Mouse (Mus musculus): ENCODE data around the gene Crls1. TPM values are rescaled to one million over a fixed set of nuclear protein-coding genes. Genes with fewer than 3 reads are reported as not detected.

Gene Crls1
- polyA plus RNA-seq, 1 experiment = 46.4 TPM

DNA sequence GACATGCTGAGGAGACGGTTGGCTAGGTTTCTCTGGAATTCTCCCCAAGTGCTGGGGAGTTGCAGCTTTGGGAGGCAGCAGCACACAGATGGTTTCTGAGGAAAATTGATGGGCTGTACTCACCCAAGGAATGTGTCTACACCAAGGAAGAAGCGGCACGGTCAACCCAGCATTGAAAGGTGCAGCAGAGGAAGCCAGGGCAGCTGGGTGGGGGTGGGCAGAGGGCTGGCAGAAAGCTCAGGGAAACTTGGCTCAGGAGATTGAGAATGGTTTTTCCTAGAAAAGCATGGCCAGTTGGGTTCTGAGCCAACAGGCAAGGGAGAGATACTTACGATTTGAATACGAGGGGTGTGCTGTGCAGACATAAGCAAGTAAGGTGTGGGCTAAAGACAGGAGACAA is 47.4 kb downstream of the Crls1 start:
- Histone ChIP-seq H3K36me3 (ENCODE audit: control insufficient read depth, insufficient read depth) (no peaks in the 10 kb centered on the region), H3K4me3 (no peak overlapping the region), H3K4me2 (ENCODE audit: low read depth) (no peak overlapping the region), H3ac (ENCODE audit: control insufficient read depth, insufficient read length) (no peak overlapping the region), H3K27me3 (ENCODE audit: control insufficient read depth, insufficient read depth, insufficient read length) (no peaks in the 10 kb centered on the region), H3K79me2 (ENCODE audit: control insufficient read depth, insufficient read depth) (no peaks in the 10 kb centered on the region)
- TF ChIP-seq POLR2A (IDR thresholded peaks at IDR 0.05; ENCODE audit: insufficient read length, low read depth) (no peak), REST (IDR thresholded peaks at IDR 0.05; ENCODE audit: insufficient read depth, insufficient read length) (no peak), TCF12 (IDR thresholded peaks at IDR 0.05; ENCODE audit: insufficient read depth, poor library complexity, severe bottlenecking) (no peak), SRF (IDR thresholded peaks at IDR 0.05; ENCODE audit: control insufficient read depth, insufficient read length, low read depth) (no peak), CEBPB (IDR thresholded peaks at IDR 0.05; ENCODE audit: insufficient read depth, poor library complexity, severe bottlenecking) (no peak), MYOG (IDR thresholded peaks at IDR 0.05; ENCODE audit: control insufficient read depth in 1 of 3, insufficient read depth in 1 of 3, insufficient read length in 2 of 3, low read depth in 2 of 3) (no peak), MAX (IDR thresholded peaks at IDR 0.05; ENCODE audit: low read depth) (no peak), E2F4 (IDR thresholded peaks at IDR 0.05; ENCODE audit: insufficient read depth) (no peak), USF1 (IDR thresholded peaks at IDR 0.05; ENCODE audit: low read depth) (no peak), POLR2AphosphoS2 (IDR thresholded peaks at IDR 0.05; ENCODE audit: insufficient read length, low read depth) (no peak), TCF3 (IDR thresholded peaks at IDR 0.05; ENCODE audit: insufficient read length, low read depth) (no peak)

DNA sequence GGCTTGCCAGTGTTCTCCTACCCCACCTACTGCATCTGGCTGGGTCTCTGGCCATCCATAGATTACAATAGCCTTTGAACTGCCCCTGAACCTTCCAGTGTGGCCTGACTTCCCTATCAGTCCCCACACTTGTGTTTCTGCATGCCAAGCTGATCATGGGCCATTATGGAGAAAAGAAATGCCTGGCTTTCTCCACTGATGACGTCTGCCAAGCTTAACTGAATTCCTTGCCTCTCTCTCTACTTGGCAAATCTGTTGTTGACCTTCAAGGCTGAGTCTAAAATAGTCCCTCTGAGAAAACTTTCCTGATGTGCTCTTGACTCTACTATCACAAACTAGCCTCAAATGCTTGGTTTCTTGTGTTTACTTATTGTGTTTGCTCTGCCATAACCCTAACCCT is 51.7 kb downstream of the Crls1 start:
- no peaks in the 10 kb centered on the region for H3K27me3 ChIP-seq (ENCODE audit: control insufficient read depth, insufficient read depth, insufficient read length)
- no peaks in the 10 kb centered on the region for H3K79me2 ChIP-seq (ENCODE audit: control insufficient read depth, insufficient read depth)
- TF ChIP-seq SRF (IDR thresholded peaks at IDR 0.05; ENCODE audit: control insufficient read depth, insufficient read length, low read depth) (no peak), E2F4 (IDR thresholded peaks at IDR 0.05; ENCODE audit: insufficient read depth) (no peak), TCF3 (IDR thresholded peaks at IDR 0.05; ENCODE audit: insufficient read length, low read depth) (no peak), POLR2A (IDR thresholded peaks at IDR 0.05; ENCODE audit: insufficient read length, low read depth) (no peak), MAX (IDR thresholded peaks at IDR 0.05; ENCODE audit: low read depth) (no peak), MYOD1 (IDR thresholded peaks at IDR 0.05; ENCODE audit: control insufficient read depth in 1 of 3, insufficient read length in 2 of 3, low read depth in 2 of 3) (no peak), REST (IDR thresholded peaks at IDR 0.05; ENCODE audit: insufficient read depth, insufficient read length) (no peak), POLR2AphosphoS2 (IDR thresholded peaks at IDR 0.05; ENCODE audit: insufficient read length, low read depth) (no peak), CEBPB (IDR thresholded peaks at IDR 0.05; ENCODE audit: insufficient read depth, poor library complexity, severe bottlenecking) (no peak), USF1 (IDR thresholded peaks at IDR 0.05; ENCODE audit: low read depth) (no peak), MYOG (IDR thresholded peaks at IDR 0.05; ENCODE audit: control insufficient read depth in 1 of 3, insufficient read depth in 1 of 3, insufficient read length in 2 of 3, low read depth in 2 of 3) (no peak), TCF12 (IDR thresholded peaks at IDR 0.05; ENCODE audit: insufficient read depth, poor library complexity, severe bottlenecking) (no peak)
- no peak overlapping the region for H3K4me3 ChIP-seq
- H3ac ChIP-seq (ENCODE audit: control insufficient read depth, insufficient read length) = no peak overlapping the region
- no peak overlapping the region for H3K4me2 ChIP-seq (ENCODE audit: low read depth)
- no peaks in the 10 kb centered on the region for H3K36me3 ChIP-seq (ENCODE audit: control insufficient read depth, insufficient read depth)

DNA sequence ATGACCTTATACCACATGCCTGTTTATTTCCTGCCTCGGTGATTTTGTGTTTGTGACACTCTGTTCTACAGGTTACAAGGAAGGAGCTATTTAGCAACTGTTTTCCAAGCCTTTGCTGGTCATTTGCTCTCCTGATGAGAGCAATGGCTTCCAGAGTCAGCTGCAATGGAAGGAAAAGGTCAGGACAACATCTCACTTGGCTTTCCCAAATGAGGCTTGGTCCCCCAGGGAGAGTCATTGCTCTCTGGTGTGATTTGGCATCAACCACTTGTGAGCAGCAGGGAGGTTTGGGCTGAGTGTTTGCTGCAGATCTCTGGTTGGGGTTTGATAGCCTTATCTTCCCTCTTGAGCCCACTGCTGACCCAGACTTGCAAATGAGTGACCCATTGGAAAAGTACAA is 54.1 kb downstream of the Crls1 start:
- H3ac ChIP-seq (ENCODE audit: control insufficient read depth, insufficient read length) = no peak overlapping the region
- H3K79me2 ChIP-seq (ENCODE audit: control insufficient read depth, insufficient read depth) = no peaks in the 10 kb centered on the region
- no peaks in the 10 kb centered on the region for H3K36me3 ChIP-seq (ENCODE audit: control insufficient read depth, insufficient read depth)
- TF ChIP-seq SRF (IDR thresholded peaks at IDR 0.05; ENCODE audit: control insufficient read depth, insufficient read length, low read depth) (no peak), TCF3 (IDR thresholded peaks at IDR 0.05; ENCODE audit: insufficient read length, low read depth) (no peak), REST (IDR thresholded peaks at IDR 0.05; ENCODE audit: insufficient read depth, insufficient read length) (no peak), CEBPB (IDR thresholded peaks at IDR 0.05; ENCODE audit: insufficient read depth, poor library complexity, severe bottlenecking) (no peak), POLR2AphosphoS2 (IDR thresholded peaks at IDR 0.05; ENCODE audit: insufficient read length, low read depth) (no peak), POLR2A (IDR thresholded peaks at IDR 0.05; ENCODE audit: insufficient read length, low read depth) (no peak), MAX (IDR thresholded peaks at IDR 0.05; ENCODE audit: low read depth) (no peak)
- H3K4me3 ChIP-seq = no peak overlapping the region
- H3K27me3 ChIP-seq (ENCODE audit: control insufficient read depth, insufficient read depth, insufficient read length) = no peaks in the 10 kb centered on the region
- H3K4me2 ChIP-seq (ENCODE audit: low read depth) = no peak overlapping the region

DNA sequence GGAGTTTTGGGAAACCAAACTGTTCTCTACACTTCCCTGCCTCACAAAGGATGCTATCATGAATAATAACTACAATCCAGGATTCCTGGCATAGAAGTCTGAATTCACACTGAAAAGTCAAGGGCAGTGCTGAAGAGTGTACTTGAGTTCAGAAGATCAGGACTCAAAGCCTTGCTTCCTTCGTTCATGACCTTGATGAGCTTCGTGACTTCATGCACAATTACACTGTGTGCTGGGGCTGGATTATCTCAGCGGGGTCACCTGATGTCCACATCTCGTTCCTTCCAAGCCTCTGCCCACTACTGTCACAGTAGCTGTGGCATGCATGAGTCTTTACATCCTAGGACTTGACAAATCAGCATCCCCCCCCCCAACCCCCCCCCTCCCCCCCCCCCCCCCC is 55.2 kb downstream of the Crls1 start:
- Histone ChIP-seq H3K79me2 (ENCODE audit: control insufficient read depth, insufficient read depth) (no peaks in the 10 kb centered on the region), H3K27me3 (ENCODE audit: control insufficient read depth, insufficient read depth, insufficient read length) (no peaks in the 10 kb centered on the region), H3K4me2 (ENCODE audit: low read depth) (no peak overlapping the region), H3ac (ENCODE audit: control insufficient read depth, insufficient read length) (no peak overlapping the region), H3K4me3 (no peak overlapping the region), H3K36me3 (ENCODE audit: control insufficient read depth, insufficient read depth) (no peaks in the 10 kb centered on the region)
- no peak for TF ChIP-seq REST (IDR thresholded peaks at IDR 0.05; ENCODE audit: insufficient read depth, insufficient read length)

DNA sequence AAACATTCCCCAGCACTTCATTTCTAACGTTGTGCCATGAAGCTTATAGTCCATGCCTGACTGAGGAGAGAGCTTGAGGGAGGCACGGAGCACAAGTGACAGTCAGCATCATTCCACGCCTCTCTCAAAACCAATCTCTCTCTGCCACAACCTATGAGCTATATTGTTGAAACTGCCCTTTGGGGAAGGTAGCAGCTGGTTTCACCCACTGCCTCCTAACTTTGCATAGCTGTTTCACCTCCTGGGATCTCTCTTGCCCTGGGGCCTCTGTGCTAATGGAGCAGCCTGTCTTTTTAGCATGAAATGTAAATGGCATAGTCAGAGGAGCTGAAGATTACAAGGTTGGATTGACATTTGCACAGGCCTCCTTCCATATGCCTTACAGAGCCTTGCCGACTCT is 55.6 kb downstream of the Crls1 start:
- Histone ChIP-seq H3ac (ENCODE audit: control insufficient read depth, insufficient read length) (no peak overlapping the region), H3K79me2 (ENCODE audit: control insufficient read depth, insufficient read depth) (no peaks in the 10 kb centered on the region), H3K4me3 (no peak overlapping the region), H3K4me2 (ENCODE audit: low read depth) (no peak overlapping the region), H3K27me3 (ENCODE audit: control insufficient read depth, insufficient read depth, insufficient read length) (no peaks in the 10 kb centered on the region), H3K36me3 (ENCODE audit: control insufficient read depth, insufficient read depth) (no peaks in the 10 kb centered on the region)
- no peak for TF ChIP-seq MYOG (IDR thresholded peaks at IDR 0.05; ENCODE audit: control insufficient read depth in 1 of 3, insufficient read depth in 1 of 3, insufficient read length in 2 of 3, low read depth in 2 of 3)
- TF ChIP-seq REST (IDR thresholded peaks at IDR 0.05; ENCODE audit: insufficient read depth, insufficient read length) = no peak
- TF ChIP-seq SRF (IDR thresholded peaks at IDR 0.05; ENCODE audit: control insufficient read depth, insufficient read length, low read depth) = no peak
- TF ChIP-seq POLR2AphosphoS2 (IDR thresholded peaks at IDR 0.05; ENCODE audit: insufficient read length, low read depth) = no peak
- TF ChIP-seq TCF12 (IDR thresholded peaks at IDR 0.05; ENCODE audit: insufficient read depth, poor library complexity, severe bottlenecking) = no peak
- TF ChIP-seq E2F4 (IDR thresholded peaks at IDR 0.05; ENCODE audit: insufficient read depth) = no peak
- TF ChIP-seq POLR2A (IDR thresholded peaks at IDR 0.05; ENCODE audit: insufficient read length, low read depth) = no peak
- TF ChIP-seq CEBPB (IDR thresholded peaks at IDR 0.05; ENCODE audit: insufficient read depth, poor library complexity, severe bottlenecking) = no peak
- no peak for TF ChIP-seq MAX (IDR thresholded peaks at IDR 0.05; ENCODE audit: low read depth)
